Mouse (Mus musculus): ENCODE measurements around the gene Irf2bp1. TPM values are rescaled to one million over a fixed set of nuclear protein-coding genes. Genes with fewer than 3 reads are reported as not detected.

The Irf2bp1 gene
- polyA plus RNA-seq, 1 experiment from 2014 or later = 29.4 TPM

- Histone ChIP-seq H3K36me3 (no peaks in the 10 kb centered on the region), H3K9ac (replicated peaks) (no peak overlapping the region), H3K4me1 (replicated peaks) (peaks cover 9% of the 10 kb centered on the region), H3K27ac (no peak overlapping the region), H3K9me3 (no peaks in the 10 kb centered on the region), H3K27me3 (no peaks in the 10 kb centered on the region), H3K4me3 (replicated peaks) (no peak overlapping the region), H3K4me2 (replicated peaks) (no peak overlapping the region)
- ATAC-seq = no peak
- WGBS = 72% methylated on average over 2 of the region's 2 CpGs
Measured at GRCm38 (mm10) chr7:18986503-18986902, 17.3 kb upstream of the Irf2bp1 start.

GRCm38 (mm10) chr7:18987100-18987499 lies 16.7 kb upstream of the Irf2bp1 start, which contains the start of gene Nanos2:
TSS of gene Nanos2 (plus strand) at chr7:18987400.
- 69% methylated on average over 2 of the region's 2 CpGs for WGBS
- no peak for ATAC-seq
- no peaks in the 10 kb centered on the region for H3K36me3 ChIP-seq

DNA sequence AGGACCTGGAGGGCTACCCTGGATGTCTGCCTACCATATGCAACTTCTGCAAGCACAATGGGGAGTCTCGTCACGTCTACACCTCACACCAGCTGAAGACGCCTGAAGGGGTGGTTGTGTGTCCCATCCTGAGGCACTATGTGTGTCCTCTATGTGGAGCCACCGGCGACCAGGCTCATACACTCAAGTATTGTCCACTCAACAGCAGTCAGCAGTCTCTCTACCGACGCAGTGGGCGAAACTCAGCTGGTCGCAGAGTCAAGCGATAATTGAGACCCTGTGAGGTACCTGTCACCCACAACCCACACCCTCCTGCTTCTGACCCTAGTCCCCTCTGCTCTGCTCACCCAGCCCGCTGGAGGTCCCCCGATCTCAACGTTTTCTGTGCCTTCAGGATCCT lies 16.1 kb upstream of the Irf2bp1 start:
- Histone ChIP-seq H3K27ac (no peak overlapping the region), H3K9ac (replicated peaks) (no peak overlapping the region), H3K4me1 (replicated peaks) (peaks cover 22% of the 10 kb centered on the region), H3K36me3 (no peaks in the 10 kb centered on the region), H3K4me2 (replicated peaks) (no peak overlapping the region), H3K27me3 (peaks cover 10% of the 10 kb centered on the region), H3K9me3 (no peaks in the 10 kb centered on the region), H3K4me3 (replicated peaks) (no peak overlapping the region)
- 75% methylated on average over 13 of the region's 13 CpGs for WGBS
- no peak for ATAC-seq

More at GRCm38 (mm10) chr7:18987100-18987499, 16.7 kb upstream of the Irf2bp1 start, which contains the start of gene Nanos2:
- no peak within 1 kb of the TSS for H3K9ac ChIP-seq (replicated peaks)
- no peak within 1 kb of the TSS for H3K4me3 ChIP-seq (replicated peaks)
- no peak within 1 kb of the TSS for H3K27ac ChIP-seq
- H3K27me3 ChIP-seq = 0 out of 2 replicates have a peak, but pooled peaks cover 4% of the 10 kb centered on the region
- H3K9me3 ChIP-seq = no peaks in the 10 kb centered on the region
- peaks cover 15% of the 10 kb centered on the region for H3K4me1 ChIP-seq (replicated peaks)
- H3K4me2 ChIP-seq (replicated peaks) = no peak within 1 kb of the TSS

DNA sequence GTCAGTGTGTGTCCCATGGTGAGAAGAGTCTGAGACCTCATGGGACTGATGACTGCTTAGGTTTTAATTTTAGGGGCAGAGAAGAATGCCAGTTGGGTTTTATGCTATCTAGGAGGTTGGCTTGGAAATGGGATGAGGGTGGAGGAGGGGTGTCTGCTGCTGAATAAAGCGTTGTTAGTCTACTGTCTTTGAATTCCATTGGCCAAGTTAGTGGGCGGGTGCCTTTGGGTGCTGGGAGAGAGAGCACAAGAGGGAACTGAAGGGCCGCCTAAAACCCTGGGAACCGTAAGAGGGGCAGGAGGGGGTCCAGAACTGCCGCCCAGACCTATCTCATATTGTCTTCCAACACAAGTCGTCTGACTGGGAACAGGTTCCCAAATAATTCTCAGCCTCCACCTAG lies 15.1 kb upstream of the Irf2bp1 start:
- WGBS = 75% methylated on average over 6 of the region's 6 CpGs
- Histone ChIP-seq H3K4me3 (replicated peaks) (no peak overlapping the region), H3K4me1 (replicated peaks) (peaks cover 32% of the 10 kb centered on the region), H3K9ac (replicated peaks) (no peak overlapping the region), H3K9me3 (no peaks in the 10 kb centered on the region), H3K27ac (no peak overlapping the region), H3K36me3 (no peaks in the 10 kb centered on the region; the same call in 1 of the 2 replicates), H3K4me2 (replicated peaks) (no peak overlapping the region), H3K27me3 (peaks cover 20% of the 10 kb centered on the region)
- no peak for ATAC-seq

DNA sequence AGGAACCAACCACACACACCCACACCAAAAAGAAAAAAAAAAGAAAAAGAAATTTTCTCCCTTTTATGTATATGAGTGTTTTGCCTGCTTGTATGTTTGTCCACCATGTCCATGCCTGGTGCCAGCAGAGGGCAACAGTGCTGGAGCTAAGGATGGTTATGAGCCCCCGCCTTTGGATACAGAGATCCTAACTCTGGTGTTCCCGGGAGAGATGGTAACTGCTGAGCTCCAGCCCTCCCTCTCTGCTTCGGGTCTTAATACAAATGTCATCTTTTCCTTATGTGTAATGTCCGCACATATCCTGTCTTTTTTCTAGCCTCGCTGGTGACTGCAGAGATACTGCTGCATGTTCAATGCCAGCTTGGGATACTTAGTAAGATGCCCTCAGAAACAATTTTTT lies 13.8 kb upstream of the Irf2bp1 start:
- Histone ChIP-seq H3K4me2 (replicated peaks) (peak overlapping the region; percentile 82), H3K27me3 (peaks cover 21% of the 10 kb centered on the region), H3K27ac (peak overlapping the region; percentile 92), H3K4me1 (replicated peaks) (peaks cover 42% of the 10 kb centered on the region), H3K36me3 (no peaks in the 10 kb centered on the region; the same call in 1 of the 2 replicates), H3K9me3 (no peaks in the 10 kb centered on the region), H3K9ac (replicated peaks) (peak overlapping the region; percentile 56), H3K4me3 (replicated peaks) (peak overlapping the region; percentile 61)
- ATAC-seq = no peak; the same call in 1 of the 2 replicates
- WGBS = 4% methylated on average over 5 of the region's 5 CpGs

DNA sequence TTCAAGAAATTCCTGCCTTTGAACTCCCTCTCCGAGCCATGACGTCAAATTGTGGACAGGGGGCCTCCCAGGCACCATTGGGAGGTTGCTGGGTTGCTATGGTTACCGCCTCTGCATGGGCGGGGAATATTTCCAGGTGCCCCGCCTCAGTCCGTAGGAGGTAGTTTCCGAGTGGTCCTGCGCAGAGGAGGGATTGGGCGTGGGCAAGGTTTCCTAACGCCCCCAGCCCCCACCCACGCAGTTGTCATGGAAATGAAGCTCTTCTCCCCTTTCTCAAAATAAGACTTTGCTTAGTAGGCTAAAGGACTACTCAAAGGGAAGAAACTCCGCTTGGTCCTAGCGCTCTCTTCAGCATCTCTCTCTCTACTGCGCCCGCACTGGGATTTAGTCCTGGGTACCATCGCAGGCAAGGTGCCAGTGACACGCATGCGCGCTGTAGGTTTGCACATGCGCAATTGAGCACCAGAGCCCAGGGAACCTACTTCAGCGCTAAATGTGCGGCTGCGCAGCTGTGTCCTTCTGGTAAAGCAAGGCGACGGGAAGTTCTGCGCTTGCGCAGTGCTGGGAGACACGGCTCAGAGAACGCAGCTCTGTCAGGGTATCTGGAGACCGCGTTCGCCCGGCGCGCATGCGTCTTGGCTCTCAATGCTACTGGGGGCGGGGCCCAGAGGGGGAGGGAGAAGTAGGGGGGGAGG lies 13.1 kb upstream of the Irf2bp1 start, which contains the start of gene Mypop:
Gene Mypop (plus strand): TSS at position 645 of the 695 bp plus-strand sequence.
- Histone ChIP-seq H3K4me3 (replicated peaks) (peak within 1 kb of the TSS; percentile 61), H3K9ac (replicated peaks) (peak within 1 kb of the TSS; percentile 79), H3K27ac (peak within 1 kb of the TSS; percentile 92), H3K9me3 (no peaks in the 10 kb centered on the region), H3K4me2 (replicated peaks) (peak within 1 kb of the TSS; percentile 82), H3K36me3 (no peaks in the 10 kb centered on the region; the same call in 1 of the 2 replicates), H3K4me1 (replicated peaks) (peaks cover 48% of the 10 kb centered on the region), H3K27me3 (peaks cover 21% of the 10 kb centered on the region)
- WGBS = under 1% methylated on average over 36 of the region's 37 CpGs
- ATAC-seq = peak; percentile 94

DNA sequence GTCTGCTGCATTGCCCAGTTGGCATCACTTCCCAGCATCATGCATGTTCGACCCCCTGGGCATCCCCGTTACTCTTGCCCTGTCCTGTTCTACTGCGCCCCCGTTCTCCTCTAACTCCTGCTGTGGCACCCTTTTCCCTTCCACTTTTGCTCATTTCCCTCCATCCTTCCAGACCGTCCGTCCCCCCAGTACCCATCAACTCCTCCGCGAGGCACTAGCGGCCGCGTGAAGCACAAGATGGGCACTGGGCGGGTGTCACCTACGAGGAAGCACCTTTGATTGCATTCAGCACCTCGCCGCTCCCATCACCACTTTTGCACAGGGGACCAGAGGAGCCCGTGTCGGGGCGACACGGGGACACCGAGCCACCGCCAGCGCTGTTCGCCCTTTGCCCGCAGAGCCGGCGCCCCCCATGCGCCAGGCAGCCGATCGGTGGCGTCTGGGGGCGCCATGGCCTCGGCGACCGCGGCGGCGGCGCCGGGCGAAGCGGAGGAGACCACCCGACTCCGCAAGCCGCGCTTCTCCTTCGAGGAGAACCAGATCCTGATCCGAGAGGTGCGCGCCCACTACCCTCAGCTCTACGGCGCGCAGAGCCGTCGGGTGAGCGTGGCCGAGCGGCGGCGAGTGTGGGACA lies 12.1 kb upstream of the Irf2bp1 start:
- H3K27ac ChIP-seq = peak overlapping the region; percentile 44
- H3K36me3 ChIP-seq = peaks cover 9% of the 10 kb centered on the region
- ATAC-seq = peak; percentile 29; the same call in 1 of the 2 replicates
- peak overlapping the region; percentile 82 for H3K4me2 ChIP-seq (replicated peaks)
- H3K4me1 ChIP-seq (replicated peaks) = peaks cover 48% of the 10 kb centered on the region
- peaks cover 21% of the 10 kb centered on the region for H3K27me3 ChIP-seq
- peak overlapping the region; percentile 79 for H3K9ac ChIP-seq (replicated peaks)
- H3K4me3 ChIP-seq (replicated peaks) = peak overlapping the region; percentile 61
- under 1% methylated on average over 59 of the region's 59 CpGs for WGBS
- H3K9me3 ChIP-seq = no peaks in the 10 kb centered on the region

DNA sequence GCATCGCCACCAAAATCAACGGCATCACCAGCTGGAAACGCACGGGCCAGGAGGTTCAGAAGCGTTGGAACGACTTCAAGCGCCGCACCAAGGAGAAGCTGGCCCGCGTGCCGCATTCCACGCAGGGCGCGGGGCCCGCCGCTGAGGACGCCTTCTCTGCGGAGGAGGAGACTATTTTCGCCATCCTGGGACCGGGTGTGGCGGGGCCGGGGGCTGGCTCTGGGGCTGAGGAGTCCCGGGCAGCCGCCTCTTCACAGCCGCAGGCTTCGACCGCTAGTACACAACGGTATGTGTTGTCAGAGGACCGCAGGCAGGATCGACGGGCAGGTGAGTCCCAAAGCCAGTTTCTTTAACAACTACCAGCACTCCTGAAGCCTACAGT lies 11.6 kb upstream of the Irf2bp1 start:
- Histone ChIP-seq H3K36me3 (peaks cover 9% of the 10 kb centered on the region), H3K4me1 (replicated peaks) (peaks cover 48% of the 10 kb centered on the region), H3K27me3 (peaks cover 21% of the 10 kb centered on the region), H3K9me3 (no peaks in the 10 kb centered on the region), H3K9ac (replicated peaks) (peak overlapping the region; percentile 79), H3K4me3 (replicated peaks) (peak overlapping the region; percentile 61), H3K27ac (peak overlapping the region; percentile 44), H3K4me2 (replicated peaks) (peak overlapping the region; percentile 82)
- WGBS = 3% methylated on average over 31 of the region's 31 CpGs
- ATAC-seq = no peak

DNA sequence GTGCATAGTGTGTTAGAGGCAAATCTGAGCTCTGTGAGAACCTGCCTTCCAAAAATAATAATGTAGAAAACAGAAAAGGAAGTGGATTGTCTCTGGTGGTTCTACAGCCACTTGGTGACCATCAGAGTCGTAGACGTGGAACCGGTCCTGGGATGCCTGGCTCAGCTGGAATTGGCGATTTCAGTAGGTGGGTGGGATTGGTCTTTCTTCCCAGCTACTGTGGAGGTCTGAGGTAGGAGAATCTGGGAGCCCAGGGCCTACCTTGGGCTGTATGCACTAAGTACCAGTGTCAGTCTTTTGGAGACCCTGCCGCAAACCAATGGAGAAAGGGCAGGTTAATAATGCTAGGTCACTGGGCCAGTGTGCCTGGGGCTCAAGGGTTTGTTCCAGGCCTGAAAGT lies 10.8 kb upstream of the Irf2bp1 start:
- Histone ChIP-seq H3K4me1 (replicated peaks) (peaks cover 48% of the 10 kb centered on the region), H3K9me3 (no peaks in the 10 kb centered on the region), H3K27ac (no peak overlapping the region), H3K4me2 (replicated peaks) (peak overlapping the region; percentile 82), H3K9ac (replicated peaks) (peak overlapping the region; percentile 7; the same call in 1 of the 2 replicates), H3K36me3 (peaks cover 9% of the 10 kb centered on the region), H3K27me3 (peaks cover 21% of the 10 kb centered on the region), H3K4me3 (replicated peaks) (peak overlapping the region; percentile 61)
- no peak for ATAC-seq
- WGBS = 89% methylated on average over 5 of the region's 5 CpGs

DNA sequence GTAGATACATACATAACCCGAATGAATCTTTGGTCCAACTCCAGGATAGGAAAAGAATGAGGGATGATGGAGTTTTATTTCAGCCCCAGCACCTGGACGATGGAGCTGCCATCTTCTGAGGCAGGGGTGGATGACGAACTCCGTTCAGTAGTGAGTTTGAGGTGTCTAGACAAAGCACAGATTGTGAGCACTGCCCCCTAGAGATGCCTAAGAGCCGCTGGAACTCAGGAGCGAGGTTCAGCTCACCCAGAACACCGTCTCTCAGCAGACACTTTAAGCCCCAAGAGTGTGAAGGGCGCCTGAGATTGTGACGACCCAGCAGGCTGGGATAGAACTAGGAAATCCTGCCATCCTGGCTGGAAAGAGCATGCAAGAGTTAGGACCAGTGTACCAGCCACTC lies 5.0 kb upstream of the Irf2bp1 start:
- 35% methylated on average over 9 of the region's 9 CpGs for WGBS
- no peak overlapping the region for H3K27ac ChIP-seq
- ATAC-seq = no peak
- peaks cover 47% of the 10 kb centered on the region for H3K4me1 ChIP-seq (replicated peaks)
- no peak overlapping the region for H3K4me2 ChIP-seq (replicated peaks)
- H3K9ac ChIP-seq (replicated peaks) = 0 out of 2 replicates have a peak overlapping the region, but pooled peaks have one; percentile 14
- H3K9me3 ChIP-seq = no peaks in the 10 kb centered on the region
- peaks cover 17% of the 10 kb centered on the region for H3K36me3 ChIP-seq
- no peak overlapping the region for H3K4me3 ChIP-seq (replicated peaks)
- 0 out of 2 replicates have a peak, but pooled peaks cover under 1% of the 10 kb centered on the region for H3K27me3 ChIP-seq

GRCm38 (mm10) chr7:19000421-19000820 lies 3.4 kb upstream of the Irf2bp1 start:
- Histone ChIP-seq H3K9me3 (no peaks in the 10 kb centered on the region), H3K4me3 (replicated peaks) (peak overlapping the region; percentile 28), H3K4me1 (replicated peaks) (peaks cover 43% of the 10 kb centered on the region), H3K36me3 (peaks cover 21% of the 10 kb centered on the region), H3K9ac (replicated peaks) (peak overlapping the region; percentile 55), H3K27me3 (no peaks in the 10 kb centered on the region), H3K4me2 (replicated peaks) (peak overlapping the region; percentile 45), H3K27ac (no peak overlapping the region)
- WGBS = 76% methylated on average over 10 of the region's 10 CpGs
- ATAC-seq = no peak
